ENCODE assay signal across 8 mouse cellular contexts in the genomic region with DNA sequence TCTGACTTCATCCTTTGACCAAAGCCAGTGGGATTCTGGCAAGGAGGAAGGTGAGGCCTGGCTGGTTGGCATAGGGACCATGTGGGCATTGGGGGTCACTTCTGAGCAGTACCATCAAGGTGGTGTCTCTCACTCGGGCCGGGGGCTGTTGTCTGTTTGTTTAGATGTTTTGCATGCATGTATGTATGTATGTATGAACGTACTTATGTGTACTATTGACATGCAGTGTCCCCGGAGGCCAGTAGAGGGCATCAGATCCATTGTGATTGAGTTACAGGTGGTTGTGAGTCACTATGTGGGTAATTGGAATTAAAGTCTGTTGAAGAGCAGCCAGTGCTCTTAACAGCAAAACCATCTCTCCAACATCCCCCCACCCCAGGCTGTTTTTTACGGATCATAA. TPM values are rescaled to one million over a fixed set of nuclear protein-coding genes. Genes with fewer than 3 reads are reported as not detected.
A peak's percentile ranks its signal among the peaks of the same experiment; 100 is the strongest.
DNase-seq lines count a peak whose midpoint lies in the region; ATAC-seq lines count a peak whose summit lies in the region.

No protein-coding gene starts in this region.

- intact Hi-C loops in left cerebral cortex, postnatal 25 days (cut with DNase I) = loop anchor here (1.0 to 5.0 kb wide), 2 partner anchors 24 to 78 kb away; no protein-coding TSS in a partner anchor

- ATAC-seq in neutrophil, adult 5-6 weeks (ENCODE audit: extremely low read depth, insufficient number of reproducible peaks, low FRiP score, poor library complexity, severe bottlenecking) = peak; percentile 87

- DNase-seq in urinary bladder, adult 18-20 months (ENCODE audit: low spot score in 2 of 2) = peak; percentile 54 to 69
- DNase-seq in urinary bladder, adult 2 months (ENCODE audit: low spot score) = no peak
- peak; percentile 35 for DNase-seq in c-Kit-negative CD71-positive TER-119-positive erythroid progenitor cells, embryonic 14.5 days (ENCODE audit: low read depth, low spot score)
- peak; percentile 71 for DNase-seq in fibroblast of lung, adult 2 months (ENCODE audit: low read depth)
- peak; percentile 91 for DNase-seq in induced T-regulatory cell, adult 2 months (ENCODE audit: low read depth)
- DNase-seq in left cerebral cortex, postnatal 25 days (ENCODE audit: low spot score in 2 of 2) = peak; percentile 67 to 78
- peak; percentile 84 for DNase-seq in thymus, postnatal 14 days

RNA-seq across cellular contexts. Expression of a gene that starts 15.7 kb away (rescaled TPM):
- polyA plus RNA-seq in urinary bladder, adult 2 months (2012; rRNA removed) = 8.2 and 11.6 TPM in 2 replicates
- total RNA-seq in left cerebral cortex, postnatal 25 days (2021) = 1 to 10 TPM; 3.9 to 4.4 TPM
- total RNA-seq in neutrophil, adult 5-6 weeks (2017) = 15.7 and 17.9 TPM in 2 replicates

RNA-seq across cellular contexts. Expression of a gene that starts 15.7 kb away (rescaled TPM):
- polyA plus RNA-seq in urinary bladder, adult 2 months (2012; rRNA removed) = 10.0 and 11.7 TPM in 2 replicates
- total RNA-seq in left cerebral cortex, postnatal 25 days (2021) = 1 to 10 TPM; 4.5 TPM
- total RNA-seq in neutrophil, adult 5-6 weeks (2017) = 18.0 and 23.0 TPM in 2 replicates

RNA-seq across cellular contexts. Expression of a gene that starts 32.1 kb away (rescaled TPM):
- polyA plus RNA-seq in urinary bladder, adult 2 months (2012; rRNA removed) = 4.7 and 5.0 TPM in 2 replicates
- under 1 TPM; 0.14 to 0.18 TPM for total RNA-seq in left cerebral cortex, postnatal 25 days (2021)
- 0.12 TPM in 1 of 2 replicates, not detected in the other for total RNA-seq in neutrophil, adult 5-6 weeks (2017)

RNA-seq across cellular contexts. Expression of a gene that starts 39.7 kb away (rescaled TPM):
- 106 and 121 TPM in 2 replicates for polyA plus RNA-seq in urinary bladder, adult 2 months (2012; rRNA removed)
- 10 to 100 TPM; 72.1 to 79.0 TPM for total RNA-seq in left cerebral cortex, postnatal 25 days (2021)
- 96.0 and 123 TPM in 2 replicates for total RNA-seq in neutrophil, adult 5-6 weeks (2017)

RNA-seq across cellular contexts. Expression of a gene that starts 53.3 kb away (rescaled TPM):
- 42.4 and 42.5 TPM in 2 replicates for polyA plus RNA-seq in urinary bladder, adult 2 months (2012; rRNA removed)
- 1 to 10 TPM; 2.2 to 2.6 TPM for total RNA-seq in left cerebral cortex, postnatal 25 days (2021)
- total RNA-seq in neutrophil, adult 5-6 weeks (2017) = 126 and 130 TPM in 2 replicates
